Mouse (Mus musculus): ENCODE measurements around the gene Gad2. TPM values are rescaled to one million over a fixed set of nuclear protein-coding genes. Genes with fewer than 3 reads are reported as not detected.

The Gad2 gene
- total and polyA plus RNA-seq, 3 experiments: 0.04 TPM; not detected in 2

- Histone ChIP-seq H3K27me3 (replicated peaks) (no peaks in the 10 kb centered on the region), H3K4me1 (ENCODE audit: control insufficient read depth in 1 of 2, insufficient read depth in 2 of 2) (no peaks in the 10 kb centered on the region), H3K36me3 (replicated peaks in 1 of 2; ENCODE audit: control insufficient read depth in 1 of 2, insufficient read depth in 1 of 2, low read length in 1 of 2) (no peaks in the 10 kb centered on the region), H3K79me2 (replicated peaks; ENCODE audit: control insufficient read depth, extremely low read depth, insufficient read depth, poor library complexity, severe bottlenecking) (no peaks in the 10 kb centered on the region), H3K9ac (ENCODE audit: insufficient read depth, low read depth) (no peak overlapping the region), H3K4me3 (replicated peaks in 1 of 3; ENCODE audit: low read depth in 2 of 3, low read length in 2 of 3, poor library complexity in 1 of 3) (no peak overlapping the region), H3K27ac (ENCODE audit: insufficient read depth, low read depth) (no peak overlapping the region), H3K9me3 (replicated peaks; ENCODE audit: low read length) (no peaks in the 10 kb centered on the region), H3K4me2 (ENCODE audit: insufficient read depth, low read depth, poor library complexity, severe bottlenecking) (no peak overlapping the region)
- no peak for TF ChIP-seq ZC3H11A (IDR thresholded peaks at IDR 0.05; ENCODE audit: low read depth, low read length)
- in situ Hi-C loops (cut with MboI; ENCODE audit: low pct_ligation_motif_present, low pct_unique_long_range_greater_than_20kb, low sequenced_read_pairs) (no loop called here), dilution Hi-C loops (cut with MboI; ENCODE audit: extremely low pct_ligation_motif_present, extremely low pct_unique_long_range_greater_than_20kb, low sequenced_read_pairs) (no loop called here)
- no peak for DNase-seq (ENCODE audit: extremely low read depth)
Measured at GRCm38 (mm10) chr2:22648394-22648793, 26.4 kb downstream of the Gad2 start.

- H3K9me3 ChIP-seq (replicated peaks; ENCODE audit: low read length): no peaks in the 10 kb centered on the region
- H3K36me3 ChIP-seq (replicated peaks in 1 of 2; ENCODE audit: control insufficient read depth in 1 of 2, insufficient read depth in 1 of 2, low read length in 1 of 2): no peaks in the 10 kb centered on the region
- H3K4me3 ChIP-seq (replicated peaks in 1 of 3; ENCODE audit: low read depth in 2 of 3, low read length in 2 of 3, poor library complexity in 1 of 3): no peak overlapping the region
- H3K9ac ChIP-seq (ENCODE audit: insufficient read depth, low read depth): no peak overlapping the region
- H3K79me2 ChIP-seq (replicated peaks; ENCODE audit: control insufficient read depth, extremely low read depth, insufficient read depth, poor library complexity, severe bottlenecking): no peaks in the 10 kb centered on the region
- no peak overlapping the region for H3K4me2 ChIP-seq (ENCODE audit: insufficient read depth, low read depth, poor library complexity, severe bottlenecking)
- DNase-seq (ENCODE audit: extremely low read depth): no peak
- no peaks in the 10 kb centered on the region for H3K27me3 ChIP-seq (replicated peaks)
- no peaks in the 10 kb centered on the region for H3K4me1 ChIP-seq (ENCODE audit: control insufficient read depth in 1 of 2, insufficient read depth in 2 of 2)
- in situ Hi-C loops (cut with MboI; ENCODE audit: low pct_ligation_motif_present, low pct_unique_long_range_greater_than_20kb, low sequenced_read_pairs): no loop called here
- H3K27ac ChIP-seq (ENCODE audit: insufficient read depth, low read depth): no peak overlapping the region
- dilution Hi-C loops (cut with MboI; ENCODE audit: extremely low pct_ligation_motif_present, extremely low pct_unique_long_range_greater_than_20kb, low sequenced_read_pairs): no loop called here
- TF ChIP-seq POLR2AphosphoS2 (IDR thresholded peaks at IDR 0.05; ENCODE audit: low read depth, low read length): no peak
- no peak for TF ChIP-seq IRF4 (IDR thresholded peaks at IDR 0.05; ENCODE audit: low read depth, low read length)
- TF ChIP-seq E2F4 (IDR thresholded peaks at IDR 0.05; ENCODE audit: insufficient replicate concordance, low read depth, low read length): no peak
- TF ChIP-seq NRF1 (IDR thresholded peaks at IDR 0.05; ENCODE audit: low read depth, low read length): no peak
- no peak for TF ChIP-seq ZNF384 (IDR thresholded peaks at IDR 0.05; ENCODE audit: low read depth, low read length)
- TF ChIP-seq EP300 (IDR thresholded peaks at IDR 0.05; ENCODE audit: low read length): no peak
- TF ChIP-seq MEF2A (IDR thresholded peaks at IDR 0.05; ENCODE audit: borderline replicate concordance, low read depth, low read length): no peak
- no peak for TF ChIP-seq ZMIZ1 (IDR thresholded peaks at IDR 0.05; ENCODE audit: low read depth, low read length)
- TF ChIP-seq POLR2A (IDR thresholded peaks at IDR 0.05; ENCODE audit: low read depth, low read length): no peak
- TF ChIP-seq KAT2A (IDR thresholded peaks at IDR 0.05; ENCODE audit: insufficient replicate concordance, low read length): no peak
- no peak for TF ChIP-seq JUND (conservative IDR thresholded peaks at IDR 0.05; ENCODE audit: low read depth, low read length)
- no peak for TF ChIP-seq MAFK (IDR thresholded peaks at IDR 0.05; ENCODE audit: insufficient replicate concordance, low read length)
- no peak for TF ChIP-seq USF2 (conservative IDR thresholded peaks at IDR 0.05; ENCODE audit: low read depth, low read length)
- TF ChIP-seq MAX (IDR thresholded peaks at IDR 0.05; ENCODE audit: low read length): no peak
- no peak for TF ChIP-seq ZKSCAN1 (IDR thresholded peaks at IDR 0.05; ENCODE audit: borderline replicate concordance, low read depth, low read length)
- TF ChIP-seq HCFC1 (IDR thresholded peaks at IDR 0.05; ENCODE audit: low read depth, low read length): no peak
- TF ChIP-seq TBP (conservative IDR thresholded peaks at IDR 0.05; ENCODE audit: low read depth, low read length): no peak
- TF ChIP-seq JUN (IDR thresholded peaks at IDR 0.05; ENCODE audit: insufficient read depth, low read depth, low read length): no peak
- no peak for TF ChIP-seq PAX5 (IDR thresholded peaks at IDR 0.05; ENCODE audit: low read length)
- no peak for TF ChIP-seq ETS1 (conservative IDR thresholded peaks at IDR 0.05; ENCODE audit: low read depth, low read length)
Measured at GRCm38 (mm10) chr2:22651826-22652225, 29.8 kb downstream of the Gad2 start.

All from CH12.LX (cell line).